Mouse (Mus musculus) T-helper 1 cell (primary cell): ENCODE measurements around the gene Taf3.

Experiments used
- in situ Hi-C: fragments of 300-600 bp; cut with MboI, MseI; formaldehyde crosslinking; loops from one replicate; pipeline ENCODE4 v1.15.1; 2025; ENCODE audit warnings: high pct_unique_total_duplicates

Gene Taf3

DNA sequence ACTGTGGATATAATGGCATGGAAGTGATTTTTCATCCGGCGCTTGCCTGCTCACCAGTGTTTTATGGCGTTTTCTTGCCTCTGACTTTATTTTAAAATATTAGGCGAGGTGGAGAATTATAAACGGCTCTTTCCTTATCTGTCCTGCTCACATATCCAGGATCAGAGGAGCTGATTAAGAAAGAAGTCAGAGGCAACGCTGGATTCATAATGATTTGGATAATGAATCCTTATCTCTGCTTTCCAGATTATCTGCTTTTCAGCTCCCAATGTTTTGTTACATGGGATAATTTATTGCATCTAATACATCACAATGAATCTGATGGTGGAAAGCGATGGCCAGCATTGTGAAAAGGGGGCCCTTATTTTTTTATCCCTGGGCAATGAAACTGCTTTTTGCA lies 155.9 kb downstream of the Taf3 start:
- in situ Hi-C loops, result loop anchor here (5.0 kb wide), 2 partner anchors 110 to 1215 kb away; no protein-coding TSS in a partner anchor

GRCm38 (mm10) chr2:9890906-9891305 lies 157.5 kb downstream of the Taf3 start:
- in situ Hi-C loops, result loop anchor here (5.0 kb wide), 2 partner anchors 111 to 1214 kb away; no protein-coding TSS in a partner anchor

- in situ Hi-C loops, result loop anchor here (5.0 kb wide), 2 partner anchors 112 to 1213 kb away; no protein-coding TSS in a partner anchor
Measured at GRCm38 (mm10) chr2:9890251-9890650, 158.1 kb downstream of the Taf3 start.

DNA sequence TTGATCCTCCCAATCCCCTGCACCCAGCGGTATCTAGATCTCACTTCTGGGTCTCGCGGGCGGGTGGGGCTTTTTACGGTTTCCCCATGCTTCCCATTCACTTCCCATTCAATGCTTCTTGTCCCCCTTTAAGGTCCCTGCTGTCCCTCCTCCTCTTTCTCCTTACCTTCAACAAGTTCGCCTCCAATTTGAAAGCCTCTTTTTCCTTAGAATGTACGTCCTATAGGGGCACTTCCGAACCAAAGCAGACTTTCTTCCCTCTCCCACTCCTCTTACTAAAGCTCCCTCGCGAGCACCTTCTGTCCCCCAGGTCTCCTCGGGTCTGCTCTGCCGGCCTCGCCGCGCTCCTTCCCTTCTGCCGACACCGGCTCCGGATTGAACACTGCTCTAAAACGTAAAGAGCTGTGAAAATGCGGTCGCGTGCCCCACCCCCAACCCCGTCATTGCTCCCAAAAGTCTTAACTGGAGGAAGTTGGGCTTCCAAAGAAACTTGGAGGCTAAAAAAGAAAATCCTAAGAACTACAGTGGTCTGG lies 158.7 kb downstream of the Taf3 start, which contains the start of gene Gata3:
Gata3 (minus strand) TSS at position 384 of the 533 bp plus-strand sequence.
- in situ Hi-C loops, result loop anchor here (5.0 to 10.0 kb wide), 3 partner anchors 113 to 1212 kb away; no protein-coding TSS in a partner anchor

DNA sequence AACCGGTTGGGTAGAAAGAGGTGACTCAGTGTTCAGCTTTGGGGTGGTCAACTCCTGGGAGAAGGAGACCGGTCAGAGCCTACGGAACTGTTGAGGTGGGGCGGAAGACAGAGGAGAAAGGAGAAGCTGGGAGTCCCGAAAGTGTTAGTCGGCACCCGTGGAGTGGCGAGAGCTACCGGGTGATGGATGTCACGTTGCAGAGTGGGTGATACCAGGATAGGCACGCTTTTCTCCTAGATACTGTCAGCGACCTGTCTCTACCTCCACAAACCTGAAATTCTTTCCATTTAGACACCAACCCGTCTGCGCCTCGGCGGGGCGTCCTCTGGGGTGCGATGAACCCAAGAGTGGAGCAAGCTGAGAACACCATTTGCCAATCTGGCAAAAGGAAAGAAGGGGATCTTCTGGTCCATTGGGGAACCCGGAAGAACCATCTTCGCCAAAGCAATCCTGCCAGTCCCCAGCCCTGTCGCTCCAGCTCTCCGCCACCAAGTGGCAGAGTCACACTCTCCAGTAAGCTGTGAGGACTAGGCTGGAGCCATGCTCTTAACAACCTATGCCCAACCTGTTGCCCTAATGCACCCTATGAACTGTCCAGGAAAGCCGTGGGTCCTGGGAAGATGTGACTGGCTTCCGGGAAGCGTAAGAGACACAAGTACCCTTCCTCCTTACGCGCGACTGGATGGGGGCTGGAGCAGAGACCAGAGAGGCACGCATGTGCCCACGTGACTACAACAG lies 159.3 kb downstream of the Taf3 start, which contains the start of gene 9230102O04Rik:
9230102O04Rik (minus strand) TSS at position 628 of the 738 bp plus-strand sequence.
- in situ Hi-C loops, result loop anchor here (10.0 kb wide), 1 partner anchor 534 kb away; no protein-coding TSS in a partner anchor

DNA sequence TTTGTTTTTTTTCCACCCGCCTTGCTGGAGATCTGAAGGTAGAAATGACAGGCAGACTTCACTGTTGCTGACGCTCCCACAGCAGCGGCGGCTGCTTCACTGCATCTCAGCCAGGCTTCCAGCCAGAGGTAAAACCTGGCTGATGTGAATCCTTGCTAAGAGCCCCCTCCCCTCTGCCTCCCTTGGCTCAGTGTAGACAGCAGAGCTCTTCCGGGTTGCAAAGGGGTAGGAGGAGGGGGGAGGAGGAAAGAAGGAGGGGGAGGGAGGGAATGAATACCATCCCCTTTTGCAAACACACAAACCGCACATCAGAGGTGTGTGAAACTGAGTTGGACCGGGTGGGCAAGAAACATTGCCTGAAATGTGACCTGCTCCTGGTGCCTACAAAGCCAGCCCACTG lies 160.8 kb downstream of the Taf3 start:
- in situ Hi-C loops, result loop anchor here (10.0 kb wide), 1 partner anchor 533 kb away; no protein-coding TSS in a partner anchor

DNA sequence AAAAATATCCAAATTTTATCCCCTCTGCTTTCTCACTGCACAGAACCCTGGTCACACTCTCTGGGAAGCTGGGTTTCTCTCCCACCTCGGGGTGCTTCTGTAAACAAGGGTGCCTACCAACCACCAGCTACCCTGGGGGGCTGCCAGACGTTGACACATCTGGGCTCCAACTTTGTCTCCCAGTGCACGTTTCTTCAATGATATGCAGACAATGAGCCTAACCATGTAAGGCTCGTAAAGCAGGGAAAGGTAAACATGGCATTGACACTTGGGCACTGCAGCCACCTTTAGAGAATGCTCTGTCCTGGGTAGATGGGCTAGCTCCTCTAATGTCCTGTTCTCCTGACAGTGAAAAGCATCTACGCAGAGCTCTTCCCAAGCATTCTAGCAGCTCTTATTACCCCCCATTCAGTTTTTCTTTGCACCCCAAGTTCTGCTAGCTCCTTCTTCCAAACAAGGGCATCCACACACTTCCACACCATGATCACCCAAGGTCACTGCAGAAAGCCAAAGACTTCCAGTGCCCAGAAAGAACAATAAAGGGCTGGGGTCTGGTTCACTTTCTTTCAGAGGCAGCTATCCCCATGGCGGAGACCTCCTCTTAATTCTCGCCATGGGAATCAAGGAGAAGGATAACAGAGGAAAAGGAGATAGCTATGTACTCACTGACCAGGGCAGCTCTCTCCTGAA lies 161.3 kb downstream of the Taf3 start:
- in situ Hi-C loops, result loop anchor here (10.0 kb wide), 1 partner anchor 532 kb away; no protein-coding TSS in a partner anchor

DNA sequence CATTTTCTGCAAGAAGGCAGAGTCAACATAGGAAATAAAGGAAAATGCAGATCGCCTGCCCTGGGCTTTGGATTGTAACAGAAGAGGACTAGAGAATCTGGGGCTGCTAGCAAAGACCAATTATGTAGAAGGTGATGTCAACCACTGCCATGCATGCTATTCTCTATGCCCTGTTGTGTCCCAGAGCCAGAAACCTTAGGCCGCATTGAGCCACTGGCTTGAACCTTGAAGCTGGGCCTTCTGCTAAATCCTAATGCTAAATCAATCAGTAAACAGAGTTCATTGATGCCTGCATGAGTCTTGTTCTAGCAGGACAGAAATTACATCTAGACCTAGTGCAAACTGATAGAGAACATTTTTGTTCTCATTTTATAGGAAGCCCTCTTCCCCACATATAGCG lies 162.4 kb downstream of the Taf3 start:
- in situ Hi-C loops, result loop anchor here (10.0 kb wide), 1 partner anchor 531 kb away; no protein-coding TSS in a partner anchor

- in situ Hi-C loops, result loop anchor here (10.0 kb wide), 1 partner anchor 530 kb away; no protein-coding TSS in a partner anchor
Measured at GRCm38 (mm10) chr2:9885217-9885770, 163.1 kb downstream of the Taf3 start.

- in situ Hi-C loops, result loop anchor here (5.0 to 10.0 kb wide), 2 partner anchors 197 to 530 kb away; no protein-coding TSS in a partner anchor
Measured at GRCm38 (mm10) chr2:9884533-9885216, 163.7 kb downstream of the Taf3 start.

DNA sequence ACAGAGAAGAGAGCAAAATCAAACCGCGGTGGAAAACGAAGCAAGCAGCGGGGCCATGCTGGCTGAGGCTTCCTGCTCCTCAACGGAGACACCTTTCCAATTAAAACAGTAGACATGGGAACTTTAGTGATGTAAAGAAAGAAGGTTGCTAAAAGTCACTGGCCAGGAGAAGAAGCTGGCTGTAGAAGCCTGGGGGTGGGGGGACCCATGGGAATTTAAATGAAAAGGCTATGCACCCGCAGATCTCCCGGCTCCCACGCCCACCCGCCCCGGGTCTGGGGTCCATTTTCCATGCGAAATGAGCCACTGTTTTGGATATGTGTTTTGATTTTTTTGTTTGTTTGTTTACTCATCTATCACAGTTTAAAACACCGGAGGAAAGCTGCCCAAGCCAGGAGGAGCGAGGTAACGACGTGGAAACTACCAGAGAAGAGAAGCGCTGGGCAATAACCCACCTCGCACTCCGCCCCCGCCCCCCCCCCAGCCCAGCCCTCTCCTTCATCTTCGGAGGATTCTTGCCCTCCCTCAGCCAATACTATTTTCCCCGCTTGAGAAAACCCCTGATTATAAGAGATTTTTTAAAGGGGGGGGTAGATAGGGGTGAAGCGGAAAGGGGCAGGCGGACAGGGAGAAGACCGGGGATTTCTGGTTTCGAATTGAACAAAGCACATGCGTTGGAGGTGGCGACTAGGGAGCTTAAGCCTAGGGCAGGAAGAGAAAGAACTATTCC lies 164.4 kb downstream of the Taf3 start:
- in situ Hi-C loops, result loop anchor here (5.0 to 10.0 kb wide), 2 partner anchors 197 to 529 kb away; no protein-coding TSS in a partner anchor

GRCm38 (mm10) chr2:9882926-9883802 lies 165.2 kb downstream of the Taf3 start:
- in situ Hi-C loops, result loop anchor here (5.0 to 10.0 kb wide), 2 partner anchors 196 to 528 kb away; no protein-coding TSS in a partner anchor

DNA sequence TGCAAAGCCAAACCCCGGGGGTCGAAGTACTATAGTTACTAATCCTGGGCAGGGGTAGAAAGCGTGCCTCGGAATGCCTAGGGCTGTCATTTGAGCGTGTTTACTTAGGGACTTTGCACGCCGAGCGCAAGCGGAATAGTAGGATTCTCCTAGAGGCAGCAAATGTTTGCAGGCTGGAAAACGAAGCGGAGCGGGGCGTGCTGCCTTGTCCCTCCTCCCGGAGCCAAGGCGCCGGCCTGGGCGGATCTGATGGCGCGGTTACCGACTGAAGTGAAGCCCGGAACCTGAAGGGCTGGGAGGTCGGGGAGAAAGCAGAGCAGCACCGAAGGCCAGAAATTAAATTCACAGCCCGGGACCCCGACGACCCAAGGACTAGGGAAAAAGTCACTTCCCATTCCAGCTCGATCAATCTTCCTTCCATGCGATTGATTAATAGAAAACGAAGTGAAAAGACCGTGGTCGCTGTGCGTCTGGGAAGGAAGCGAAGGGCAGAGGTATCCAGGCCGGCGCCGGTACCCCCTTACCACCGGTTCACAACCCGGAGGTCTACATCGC lies 165.9 kb downstream of the Taf3 start:
- in situ Hi-C loops, result loop anchor here (5.0 to 10.0 kb wide), 2 partner anchors 195 to 528 kb away; no protein-coding TSS in a partner anchor

GRCm38 (mm10) chr2:9881611-9882023 lies 166.8 kb downstream of the Taf3 start:
- in situ Hi-C loops, result loop anchor here (5.0 to 10.0 kb wide), 2 partner anchors 194 to 527 kb away; no protein-coding TSS in a partner anchor

DNA sequence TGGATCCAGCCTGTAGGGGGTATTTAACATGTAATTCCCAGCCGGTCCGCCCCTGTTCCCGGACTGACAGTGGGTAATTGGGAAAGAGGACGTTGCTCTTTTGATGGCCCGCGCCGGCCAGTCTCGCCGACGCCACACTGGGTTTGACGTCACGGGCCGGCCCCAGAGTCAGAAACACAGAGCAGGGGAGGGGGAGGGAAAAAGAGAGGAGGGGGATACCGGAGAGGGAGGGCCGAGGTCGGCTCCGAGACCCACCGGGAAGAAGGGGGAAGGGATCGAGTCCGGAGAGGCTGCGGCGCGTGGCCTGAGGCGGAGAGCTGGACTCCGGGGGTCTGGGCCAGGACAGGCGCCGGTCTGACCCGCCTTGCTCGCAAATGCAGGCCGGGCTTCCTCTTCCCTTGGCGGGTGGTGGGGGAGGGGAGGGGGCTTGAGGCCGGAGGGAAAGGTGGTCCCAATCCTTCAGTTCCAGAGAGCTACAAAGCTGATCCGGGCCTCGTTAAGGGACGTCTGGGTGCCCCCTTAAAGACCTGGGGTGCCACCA lies 167.3 kb downstream of the Taf3 start, which contains the start of gene 4930412O13Rik:
4930412O13Rik (plus strand) TSS at position 202 of the 541 bp plus-strand sequence.
- in situ Hi-C loops, result loop anchor here (5.0 to 10.0 kb wide), 2 partner anchors 194 to 526 kb away; no protein-coding TSS in a partner anchor

DNA sequence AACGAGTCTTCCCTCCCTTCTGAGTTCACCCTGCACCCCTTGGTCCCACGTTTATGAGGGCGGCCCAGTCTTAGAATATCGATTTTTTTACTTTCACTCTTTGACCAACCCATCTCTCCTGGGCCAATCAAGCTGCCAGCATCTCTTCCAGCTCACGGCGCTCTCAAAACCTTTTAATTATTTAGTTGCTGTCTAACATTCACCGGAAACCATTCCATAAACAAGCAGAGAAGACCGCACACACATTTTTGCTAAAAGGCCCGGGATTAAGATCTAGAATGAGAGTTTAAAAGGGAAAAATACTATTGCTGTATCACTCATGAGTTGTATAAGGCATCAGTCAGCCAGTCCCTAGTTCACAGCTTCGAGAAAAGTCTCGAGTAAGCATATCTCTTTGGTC lies 168.1 kb downstream of the Taf3 start:
- in situ Hi-C loops, result loop anchor here (5.0 to 10.0 kb wide), 2 partner anchors 193 to 525 kb away; no protein-coding TSS in a partner anchor

DNA sequence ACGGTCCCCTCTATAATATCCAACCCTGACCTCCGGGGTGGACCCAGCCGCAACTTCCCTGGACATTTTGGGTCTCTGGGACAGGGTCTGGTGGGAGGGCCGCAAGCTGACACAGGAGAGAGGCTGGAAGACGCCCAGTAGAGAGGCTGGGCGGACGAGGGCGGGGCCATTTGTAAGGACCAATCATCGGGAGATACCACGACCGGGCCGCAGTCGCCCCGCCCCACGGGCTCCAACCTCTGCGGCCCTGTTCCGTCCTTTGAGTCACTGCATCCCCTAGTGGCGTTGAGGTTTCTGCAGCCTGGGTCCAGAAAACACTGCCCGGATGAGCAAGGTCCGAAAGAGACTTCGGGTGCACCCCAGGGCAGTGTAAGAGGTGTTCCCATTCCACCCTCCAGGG lies 168.9 kb downstream of the Taf3 start:
- in situ Hi-C loops, result loop anchor here (10.0 kb wide), 1 partner anchor 1285 kb away; no protein-coding TSS in a partner anchor

DNA sequence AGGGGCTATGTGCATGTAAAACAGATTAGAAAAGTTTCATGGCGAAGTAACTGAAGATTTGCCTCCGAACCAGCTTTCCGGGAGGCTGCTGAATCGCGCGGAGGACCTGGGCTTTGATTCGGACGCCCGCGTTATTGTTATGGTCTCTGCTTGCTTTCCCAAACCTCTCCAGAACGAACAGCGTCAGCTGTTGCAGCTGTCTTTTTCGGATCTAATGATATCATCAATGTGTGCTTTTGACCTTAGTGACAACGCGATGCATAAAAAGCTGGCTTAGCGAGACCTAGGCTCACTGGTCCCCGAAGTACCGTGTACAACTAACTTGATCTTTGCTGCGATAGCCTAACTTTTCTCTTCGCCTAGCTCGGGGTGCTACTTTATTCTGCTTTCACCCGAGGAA lies 169.3 kb downstream of the Taf3 start:
- in situ Hi-C loops, result loop anchor here (10.0 kb wide), 1 partner anchor 1286 kb away; no protein-coding TSS in a partner anchor
